Mouse (Mus musculus) midbrain, embryonic 16.5 days (tissue): Measurements from ENCODE around the gene Pam. TPM values are rescaled to one million over a fixed set of nuclear protein-coding genes. Genes with fewer than 3 reads are reported as not detected.

ENCODE experiments used
- ATAC-seq: fragments of 200-750 bp; cut with Nextera tagmentation; 2 replicates; pipeline ENCODE4 v1.8.0; 2017; ENCODE audit warnings: moderate TSS enrichment
- H3K27ac ChIP-seq: fragments of 300-500 bp; sonication (generic); 2 replicates; pipeline ENCODE4 v1.5.1; 2014; ENCODE audit warnings: mild to moderate bottlenecking, low read length, mixed read lengths
- H3K27me3 ChIP-seq: fragments of 300-500 bp; sonication (generic); 2 replicates; pipeline ENCODE4 v1.6.1; 2014; ENCODE audit warnings: low read depth, low read length, mixed read lengths; ENCODE audit not compliant: control insufficient read depth, insufficient read depth
- H3K36me3 ChIP-seq: fragments of 300-500 bp; sonication (generic); 2 replicates; pipeline ENCODE4 v1.6.1; 2014; ENCODE audit warnings: mild to moderate bottlenecking, low read length, moderate library complexity, mixed read lengths; ENCODE audit not compliant: control insufficient read depth, insufficient read depth
- H3K4me1 ChIP-seq: fragments of 300-500 bp; sonication (generic); 2 replicates; pipeline ENCODE4 v1.6.1; 2014; ENCODE audit warnings: mild to moderate bottlenecking, low read length, mixed read lengths; ENCODE audit not compliant: control insufficient read depth, insufficient read depth
- H3K4me2 ChIP-seq: fragments of 300-500 bp; sonication (generic); 2 replicates; pipeline ENCODE4 v1.6.1; 2014; ENCODE audit warnings: mild to moderate bottlenecking, low read length, mixed read lengths
- H3K4me3 ChIP-seq: fragments of 300-500 bp; sonication (generic); 2 replicates; pipeline ENCODE4 v1.5.1; 2014; ENCODE audit warnings: low read depth, mild to moderate bottlenecking, low read length, moderate library complexity, mixed read lengths
- H3K9ac ChIP-seq: fragments of 300-500 bp; sonication (generic); 2 replicates; pipeline ENCODE4 v1.6.1; 2014; ENCODE audit warnings: low read depth, low read length, mixed read lengths
- H3K9me3 ChIP-seq: fragments of 300-500 bp; sonication (generic); replicated peaks from 2 replicates; pipeline ENCODE4 v1.6.1; 2014; ENCODE audit warnings: mild to moderate bottlenecking, low read length, mixed read lengths; ENCODE audit not compliant: control insufficient read depth, poor library complexity, severe bottlenecking
- WGBS: fragments of 180-500 bp; shearing (Covaris S2); extraction: QIAGEN DNeasy Blood & Tissue Kit; methylation state at CpG from one replicate; pipeline ENCODE4 v1.1.7; 2014; 5-methylcytosine and 5-hydroxymethylcytosine counted together
- polyA plus RNA-seq: library from polyadenylated mRNA; unstranded; fragments of >200 nt; fragmentation: Nextera tagmentation; extraction: Ambion mirVana; gene quantifications from 2 replicates; pipeline ENCODE4 v1.2.1, GENCODE M21; 2015

Gene Pam
- polyA plus RNA-seq, 1 experiment from 2014 or later, result 35.6 TPM

- H3K27ac ChIP-seq, result no peak overlapping the region
- 80% methylated on average over 5 of the region's 5 CpGs for WGBS
- no peak for ATAC-seq
Observed at GRCm38 (mm10) chr1:97834354-97834822, 261.1 kb downstream of the Pam start.

GRCm38 (mm10) chr1:97833466-97834353 is 261.7 kb downstream of the Pam start:
- Histone ChIP-seq H3K4me1 (no peaks in the 10 kb centered on the region), H3K27me3 (no peaks in the 10 kb centered on the region), H3K27ac (peak overlapping the region; percentile 1)

More at GRCm38 (mm10) chr1:97834354-97834822, 261.1 kb downstream of the Pam start:
- peaks cover 11% of the 10 kb centered on the region for H3K36me3 ChIP-seq
- no peaks in the 10 kb centered on the region for H3K9me3 ChIP-seq
- no peaks in the 10 kb centered on the region for H3K27me3 ChIP-seq
- H3K4me3 ChIP-seq, result no peak overlapping the region
- no peaks in the 10 kb centered on the region for H3K4me1 ChIP-seq
- H3K9ac ChIP-seq, result no peak overlapping the region
- H3K4me2 ChIP-seq, result no peak overlapping the region

GRCm38 (mm10) chr1:97828087-97828486 is 267.4 kb downstream of the Pam start:
- Histone ChIP-seq H3K4me3 (no peak overlapping the region), H3K4me1 (no peaks in the 10 kb centered on the region), H3K9ac (no peak overlapping the region), H3K27me3 (no peaks in the 10 kb centered on the region), H3K9me3 (no peaks in the 10 kb centered on the region), H3K4me2 (no peak overlapping the region), H3K36me3 (peaks cover 12% of the 10 kb centered on the region), H3K27ac (no peak overlapping the region)
- 93% methylated on average over 5 of the region's 5 CpGs for WGBS
- no peak for ATAC-seq

More at GRCm38 (mm10) chr1:97833466-97834353, 261.7 kb downstream of the Pam start:
- no peak overlapping the region for H3K4me2 ChIP-seq
- H3K9ac ChIP-seq, result no peak overlapping the region
- no peaks in the 10 kb centered on the region for H3K9me3 ChIP-seq
- no peak for ATAC-seq
- peaks cover 11% of the 10 kb centered on the region for H3K36me3 ChIP-seq
- 55% methylated on average over 5 of the region's 5 CpGs for WGBS
- no peak overlapping the region for H3K4me3 ChIP-seq

GRCm38 (mm10) chr1:97827566-97827965 is 267.9 kb downstream of the Pam start:
- H3K4me1 ChIP-seq, result no peaks in the 10 kb centered on the region
- 85% methylated on average over 2 of the region's 2 CpGs for WGBS
- peaks cover 12% of the 10 kb centered on the region for H3K36me3 ChIP-seq
- H3K4me3 ChIP-seq, result no peak overlapping the region
- no peak overlapping the region for H3K4me2 ChIP-seq
- no peak for ATAC-seq
- H3K9me3 ChIP-seq, result no peaks in the 10 kb centered on the region
- H3K27me3 ChIP-seq, result no peaks in the 10 kb centered on the region
- no peak overlapping the region for H3K9ac ChIP-seq
- no peak overlapping the region for H3K27ac ChIP-seq

- Histone ChIP-seq H3K9me3 (no peaks in the 10 kb centered on the region), H3K4me3 (no peak overlapping the region), H3K4me2 (no peak overlapping the region), H3K4me1 (no peaks in the 10 kb centered on the region), H3K36me3 (peaks cover 6% of the 10 kb centered on the region), H3K27me3 (no peaks in the 10 kb centered on the region), H3K27ac (no peak overlapping the region), H3K9ac (no peak overlapping the region)
- ATAC-seq, result no peak
- WGBS, result 94% methylated on average over 7 of the region's 7 CpGs
Observed at GRCm38 (mm10) chr1:97822904-97823303, 272.5 kb downstream of the Pam start.

GRCm38 (mm10) chr1:97822203-97822602 is 273.2 kb downstream of the Pam start:
- Histone ChIP-seq H3K4me1 (no peaks in the 10 kb centered on the region), H3K27me3 (no peaks in the 10 kb centered on the region), H3K4me3 (no peak overlapping the region), H3K9ac (no peak overlapping the region), H3K27ac (no peak overlapping the region), H3K36me3 (peaks cover 6% of the 10 kb centered on the region), H3K4me2 (no peak overlapping the region), H3K9me3 (no peaks in the 10 kb centered on the region)
- no peak for ATAC-seq
- WGBS, result 81% methylated on average over 5 of the region's 5 CpGs

GRCm38 (mm10) chr1:97821282-97821681 is 274.2 kb downstream of the Pam start:
- no peak for ATAC-seq
- 87% methylated on average over 3 of the region's 3 CpGs for WGBS
- Histone ChIP-seq H3K9me3 (no peaks in the 10 kb centered on the region), H3K4me3 (no peak overlapping the region), H3K4me2 (no peak overlapping the region), H3K27me3 (no peaks in the 10 kb centered on the region), H3K9ac (no peak overlapping the region), H3K27ac (no peak overlapping the region), H3K36me3 (peaks cover 4% of the 10 kb centered on the region), H3K4me1 (no peaks in the 10 kb centered on the region)

GRCm38 (mm10) chr1:97809255-97809912 is 286.1 kb downstream of the Pam start:
- ATAC-seq, result 0 out of 2 replicates have a peak, but pooled peaks have one; percentile 45
- H3K4me1 ChIP-seq, result no peaks in the 10 kb centered on the region
- no peak overlapping the region for H3K27ac ChIP-seq
- H3K9ac ChIP-seq, result no peak overlapping the region
- WGBS, result 40% methylated on average over 2 of the region's 2 CpGs
- H3K27me3 ChIP-seq, result no peaks in the 10 kb centered on the region
- no peaks in the 10 kb centered on the region for H3K36me3 ChIP-seq
- H3K9me3 ChIP-seq, result no peaks in the 10 kb centered on the region
- no peak overlapping the region for H3K4me3 ChIP-seq
- no peak overlapping the region for H3K4me2 ChIP-seq

- no peak overlapping the region for H3K4me2 ChIP-seq
- no peaks in the 10 kb centered on the region for H3K36me3 ChIP-seq
- no peak overlapping the region for H3K9ac ChIP-seq
- H3K4me3 ChIP-seq, result no peak overlapping the region
- no peak overlapping the region for H3K27ac ChIP-seq
- no peaks in the 10 kb centered on the region for H3K4me1 ChIP-seq
- ATAC-seq, result no peak
- no peaks in the 10 kb centered on the region for H3K27me3 ChIP-seq
- H3K9me3 ChIP-seq, result peaks cover 5% of the 10 kb centered on the region
Observed at GRCm38 (mm10) chr1:97804520-97804919, 290.9 kb downstream of the Pam start.
